Mouse (Mus musculus) forebrain, embryonic 15.5 days (tissue): Measurements from ENCODE around the gene Nat9. TPM values are rescaled to one million over a fixed set of nuclear protein-coding genes. Genes with fewer than 3 reads are reported as not detected.

ENCODE experiments used
- ATAC-seq: fragments of 200-750 bp; cut with Nextera tagmentation; replicated peaks from 2 replicates; pipeline ENCODE4 v1.8.0; 2017; ENCODE audit warnings: mild to moderate bottlenecking, moderate TSS enrichment, moderate library complexity
- H3K27ac ChIP-seq: fragments of 300-500 bp; sonication (generic); replicated peaks from 2 replicates; pipeline ENCODE4 v1.5.1; 2015; ENCODE audit warnings: mild to moderate bottlenecking, inconsistent platforms
- H3K27me3 ChIP-seq: fragments of 300-500 bp; sonication (generic); 2 replicates; pipeline ENCODE4 v1.6.1; 2015; ENCODE audit warnings: inconsistent platforms
- H3K36me3 ChIP-seq: fragments of 300-500 bp; sonication (generic); 2 replicates; pipeline ENCODE4 v1.6.1; 2015; ENCODE audit warnings: mild to moderate bottlenecking, inconsistent platforms
- H3K4me1 ChIP-seq: fragments of 300-500 bp; sonication (generic); 2 replicates; pipeline ENCODE4 v1.6.1; 2015; ENCODE audit warnings: inconsistent platforms
- H3K4me2 ChIP-seq: fragments of 300-500 bp; sonication (generic); replicated peaks from 2 replicates; pipeline ENCODE4 v1.6.1; 2015; ENCODE audit warnings: mild to moderate bottlenecking, inconsistent platforms
- H3K4me3 ChIP-seq: fragments of 300-500 bp; sonication (generic); 2 replicates; pipeline ENCODE4 v1.5.1; 2015; ENCODE audit warnings: mild to moderate bottlenecking, inconsistent platforms
- H3K9ac ChIP-seq: fragments of 300-500 bp; sonication (generic); replicated peaks from 2 replicates; pipeline ENCODE4 v1.6.1; 2015; ENCODE audit warnings: mild to moderate bottlenecking, inconsistent platforms
- H3K9me3 ChIP-seq: fragments of 300-500 bp; sonication (generic); 2 replicates; pipeline ENCODE4 v1.6.1; 2016; ENCODE audit warnings: inconsistent platforms
- WGBS: fragments of 180-500 bp; shearing (Covaris S2); methylation state at CpG from one replicate; pipeline ENCODE4 v1.1.7; 2015; ENCODE audit warnings: mixed read lengths; 5-methylcytosine and 5-hydroxymethylcytosine counted together
- polyA plus RNA-seq: library from polyadenylated mRNA; unstranded; fragments of >200 nt; fragmentation: Nextera tagmentation; extraction: Ambion mirVana; gene quantifications from 2 replicates; pipeline ENCODE4 v1.2.1, GENCODE M21; 2015

Gene Nat9
- polyA plus RNA-seq, 1 experiment from 2014 or later: 19.0 TPM

DNA sequence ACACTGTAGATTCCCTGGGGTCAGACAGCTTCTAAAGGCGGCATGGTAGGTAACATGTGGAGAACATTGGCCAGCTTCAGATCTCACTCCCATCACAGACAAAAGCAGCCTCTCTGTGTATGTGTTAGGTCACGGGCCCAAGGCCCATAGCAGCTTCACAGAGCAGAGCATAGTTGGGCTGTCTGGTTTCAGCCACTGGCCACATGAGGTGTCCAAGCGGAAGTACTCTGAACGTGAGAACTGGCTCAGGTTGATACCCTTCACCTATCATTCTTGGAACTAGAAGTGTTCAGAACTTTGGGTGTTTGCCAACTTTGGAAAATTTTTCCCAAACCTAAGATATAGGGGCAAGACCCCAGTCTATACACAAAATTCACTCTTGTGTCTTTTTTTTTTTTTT is 18.2 kb downstream of the Nat9 start:
- H3K9ac ChIP-seq: no peak overlapping the region
- no peak overlapping the region for H3K4me2 ChIP-seq
- H3K9me3 ChIP-seq: no peaks in the 10 kb centered on the region
- no peak for ATAC-seq
- H3K27ac ChIP-seq: no peak overlapping the region
- H3K4me3 ChIP-seq: no peak overlapping the region
- 89% methylated on average over 4 of the region's 4 CpGs for WGBS
- peaks cover 18% of the 10 kb centered on the region; the same call in 1 of the 2 replicates for H3K27me3 ChIP-seq
- H3K36me3 ChIP-seq: no peaks in the 10 kb centered on the region
- H3K4me1 ChIP-seq: peaks cover 36% of the 10 kb centered on the region

DNA sequence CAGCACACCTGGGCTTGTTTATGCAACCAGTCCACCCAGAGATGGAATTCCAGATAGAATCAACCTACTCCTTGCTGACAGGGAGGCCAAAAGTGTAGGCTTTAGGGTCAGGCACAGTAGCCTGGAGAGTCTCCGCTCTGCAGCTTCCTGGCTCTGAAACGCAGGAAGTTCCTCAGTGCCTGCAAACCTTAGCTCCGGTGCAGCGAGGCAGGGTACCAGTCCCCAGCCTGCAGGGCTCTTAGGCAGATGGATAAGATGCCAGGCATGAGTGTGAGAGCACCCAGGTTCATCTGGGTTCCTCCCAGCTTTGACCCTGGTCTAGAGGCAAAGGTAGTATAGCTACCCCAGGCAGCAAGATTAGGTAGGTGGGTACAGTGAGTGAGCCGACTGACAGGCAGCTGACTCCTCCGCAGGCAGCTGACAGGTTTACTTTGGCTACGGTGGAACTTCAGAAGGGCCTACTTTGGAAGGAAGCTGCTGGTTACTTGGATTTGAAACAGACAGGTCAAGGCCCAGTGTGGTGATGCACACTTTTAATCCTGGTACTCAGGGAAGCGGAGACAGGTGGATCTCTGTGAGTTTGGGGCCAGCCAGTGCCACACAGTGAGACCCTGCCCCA is 19.9 kb downstream of the Nat9 start:
- no peak overlapping the region for H3K27ac ChIP-seq
- H3K4me1 ChIP-seq: peaks cover 41% of the 10 kb centered on the region
- H3K9me3 ChIP-seq: no peaks in the 10 kb centered on the region
- H3K27me3 ChIP-seq: peaks cover 26% of the 10 kb centered on the region; the same call in 1 of the 2 replicates
- no peak for ATAC-seq
- H3K9ac ChIP-seq: no peak overlapping the region
- H3K36me3 ChIP-seq: no peaks in the 10 kb centered on the region
- no peak overlapping the region for H3K4me2 ChIP-seq
- H3K4me3 ChIP-seq: no peak overlapping the region
- 91% methylated on average over 8 of the region's 8 CpGs for WGBS

DNA sequence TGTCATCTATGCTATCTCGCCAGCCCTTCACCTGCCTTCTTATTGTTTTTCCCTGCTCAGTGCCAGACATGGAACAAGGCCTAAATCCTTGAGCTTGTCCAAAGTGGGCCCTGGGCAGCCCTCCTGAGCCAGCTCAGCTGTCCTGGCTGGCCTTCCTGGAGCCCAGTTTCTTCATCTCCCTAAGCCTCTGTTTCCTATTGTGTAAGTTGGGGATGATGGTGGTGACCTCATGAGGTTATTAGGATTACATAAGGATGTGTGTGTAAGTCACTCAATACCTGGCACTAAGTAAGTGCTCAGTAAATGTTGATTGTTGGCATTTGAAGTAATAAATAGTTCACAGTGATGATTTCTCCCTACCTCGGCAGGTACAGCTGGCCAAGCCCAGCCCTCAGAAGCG is 20.9 kb downstream of the Nat9 start:
- no peak overlapping the region for H3K4me2 ChIP-seq
- ATAC-seq: no peak
- H3K4me3 ChIP-seq: no peak overlapping the region
- H3K9me3 ChIP-seq: no peaks in the 10 kb centered on the region
- H3K27ac ChIP-seq: no peak overlapping the region
- H3K4me1 ChIP-seq: peaks cover 38% of the 10 kb centered on the region
- WGBS: 90% methylated on average over 3 of the region's 3 CpGs
- H3K9ac ChIP-seq: no peak overlapping the region
- peaks cover 34% of the 10 kb centered on the region; the same call in 1 of the 2 replicates for H3K27me3 ChIP-seq
- H3K36me3 ChIP-seq: no peaks in the 10 kb centered on the region

DNA sequence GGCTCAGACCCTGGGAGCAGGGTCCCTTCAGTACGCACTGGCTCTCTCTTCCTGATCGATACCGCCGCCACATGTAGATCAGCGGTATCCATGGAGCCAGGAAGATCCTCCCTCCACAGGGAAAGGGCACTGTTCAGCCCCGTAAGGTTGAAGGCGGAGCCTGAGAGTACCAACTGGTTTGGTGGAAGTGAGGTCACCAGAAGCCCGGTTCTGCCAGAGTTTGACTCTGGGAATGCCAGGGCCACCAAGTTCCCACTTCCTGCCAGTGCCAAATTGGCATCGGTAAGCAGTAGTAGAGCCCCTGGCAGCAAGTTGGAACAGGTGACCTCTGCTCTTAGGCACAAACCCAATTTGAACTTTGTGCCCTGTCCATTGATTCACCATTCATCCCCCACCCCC is 22.7 kb downstream of the Nat9 start:
- H3K27ac ChIP-seq: no peak overlapping the region
- H3K36me3 ChIP-seq: no peaks in the 10 kb centered on the region
- peaks cover 41% of the 10 kb centered on the region; the same call in 1 of the 2 replicates for H3K27me3 ChIP-seq
- H3K9ac ChIP-seq: 0 out of 2 replicates have a peak overlapping the region, but pooled peaks have one; percentile 49
- H3K9me3 ChIP-seq: no peaks in the 10 kb centered on the region
- 2% methylated on average over 9 of the region's 9 CpGs for WGBS
- peaks cover 37% of the 10 kb centered on the region for H3K4me1 ChIP-seq
- H3K4me2 ChIP-seq: peak overlapping the region; percentile 81
- no peak for ATAC-seq
- H3K4me3 ChIP-seq: peak overlapping the region; percentile 58

DNA sequence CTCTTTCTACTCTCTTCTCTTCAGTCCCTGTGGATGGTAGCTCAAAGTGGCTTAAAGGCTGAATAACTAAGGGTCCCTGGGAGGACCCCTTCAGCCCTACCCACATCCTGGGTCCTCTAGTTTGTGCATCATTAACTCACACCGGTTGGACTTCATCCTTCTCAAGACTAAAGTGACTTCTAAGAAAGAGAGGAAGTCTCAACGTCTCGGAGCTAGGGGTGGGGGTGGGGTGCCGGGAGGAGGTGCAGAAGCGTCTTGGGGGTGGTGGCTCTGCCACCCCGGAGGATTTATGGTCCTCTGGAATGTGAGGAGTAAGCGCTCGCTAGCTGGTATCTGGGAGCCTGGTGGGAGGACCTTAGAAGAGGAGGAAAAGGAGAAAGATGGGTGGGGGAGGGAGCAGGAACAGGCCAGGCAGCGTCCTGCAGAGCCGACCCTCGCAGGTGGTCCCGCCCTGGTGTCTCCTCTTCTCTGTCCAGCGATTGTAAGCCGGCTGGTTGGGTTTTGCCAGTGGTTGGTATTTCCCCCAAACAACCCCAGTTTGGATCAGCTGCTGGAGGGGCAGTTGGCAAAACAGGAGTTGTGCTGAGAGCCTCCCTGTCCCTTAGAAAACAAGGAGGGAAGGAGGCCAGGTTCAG is 23.2 kb downstream of the Nat9 start:
- Histone ChIP-seq H3K27me3 (peaks cover 41% of the 10 kb centered on the region; the same call in 1 of the 2 replicates), H3K27ac (no peak overlapping the region), H3K4me2 (peak overlapping the region; percentile 81), H3K9ac (peak overlapping the region; percentile 49), H3K9me3 (no peaks in the 10 kb centered on the region), H3K4me1 (peaks cover 37% of the 10 kb centered on the region), H3K36me3 (no peaks in the 10 kb centered on the region), H3K4me3 (peak overlapping the region; percentile 58)
- ATAC-seq: no peak
- under 1% methylated on average over 14 of the region's 14 CpGs for WGBS

DNA sequence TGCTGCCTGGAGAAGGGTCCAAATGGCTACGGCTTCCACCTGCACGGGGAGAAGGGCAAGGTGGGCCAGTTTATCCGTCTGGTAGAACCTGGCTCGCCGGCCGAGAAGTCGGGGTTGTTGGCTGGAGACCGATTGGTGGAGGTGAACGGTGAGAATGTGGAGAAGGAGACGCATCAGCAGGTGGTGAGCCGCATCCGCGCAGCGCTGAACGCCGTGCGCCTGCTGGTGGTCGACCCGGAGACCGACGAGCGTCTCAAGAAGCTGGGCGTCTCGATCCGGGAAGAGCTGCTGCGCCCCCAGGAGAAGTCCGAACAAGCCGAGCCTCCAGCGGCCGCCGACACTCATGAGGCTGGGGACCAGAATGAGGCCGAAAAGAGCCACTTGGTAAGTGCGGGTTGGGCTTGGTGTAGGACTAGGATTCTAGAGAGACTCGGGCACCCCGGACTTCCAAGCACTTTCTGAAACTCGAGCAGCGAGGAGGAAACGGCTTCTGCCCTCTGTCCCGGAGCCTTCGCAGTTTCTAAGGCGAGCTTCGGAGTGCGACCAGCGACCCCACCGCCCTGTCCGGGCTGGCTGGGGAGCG is 24.0 kb downstream of the Nat9 start:
- no peaks in the 10 kb centered on the region for H3K36me3 ChIP-seq
- peaks cover 41% of the 10 kb centered on the region; the same call in 1 of the 2 replicates for H3K27me3 ChIP-seq
- peak overlapping the region; percentile 58 for H3K4me3 ChIP-seq
- ATAC-seq: peak; percentile 46; the same call in 1 of the 2 replicates
- H3K9ac ChIP-seq: peak overlapping the region; percentile 49
- H3K4me2 ChIP-seq: peak overlapping the region; percentile 81
- H3K27ac ChIP-seq: 0 out of 2 replicates have a peak overlapping the region, but pooled peaks have one; percentile 39
- no peaks in the 10 kb centered on the region for H3K9me3 ChIP-seq
- H3K4me1 ChIP-seq: peaks cover 37% of the 10 kb centered on the region
- WGBS: under 1% methylated on average over 47 of the region's 47 CpGs

DNA sequence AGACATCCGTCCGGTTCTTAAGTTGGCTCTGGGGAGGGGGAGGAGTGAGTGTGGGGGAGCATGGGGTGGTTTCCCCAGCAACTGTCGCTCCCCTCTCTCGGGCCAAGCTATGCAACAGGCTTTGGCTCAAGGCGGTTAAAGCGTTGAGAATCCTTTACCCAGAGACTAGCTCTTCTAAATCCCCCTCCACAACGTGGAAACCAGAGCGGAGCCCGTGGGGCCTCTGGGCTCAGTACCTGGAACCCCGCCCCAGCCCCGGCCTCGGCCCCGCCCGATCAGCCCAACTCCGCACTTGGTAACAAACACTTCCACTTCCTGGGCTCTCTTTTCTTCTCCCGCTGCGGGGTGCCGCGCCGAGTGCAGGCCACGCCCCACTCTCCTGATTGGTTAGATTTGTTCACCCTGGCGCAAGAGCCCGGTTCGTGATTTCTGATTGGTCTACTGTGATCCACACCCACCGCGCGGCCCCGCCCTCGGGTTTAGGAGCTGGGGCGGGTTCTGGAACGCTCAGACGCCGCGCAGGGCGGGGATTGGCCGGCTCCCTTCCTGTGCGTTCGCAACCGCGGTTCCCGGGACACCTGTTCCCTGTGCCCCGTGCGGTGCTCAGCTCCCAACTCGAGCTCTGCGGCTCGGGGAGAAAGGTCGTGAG is 24.7 kb downstream of the Nat9 start, which contains the start of gene Slc9a3r1:
Slc9a3r1 (plus strand) TSS at position 510 of the 649 bp plus-strand sequence.
- Histone ChIP-seq H3K36me3 (no peaks in the 10 kb centered on the region), H3K4me3 (peak within 1 kb of the TSS; percentile 58), H3K27ac (0 out of 2 replicates have a peak within 1 kb of the TSS, but pooled peaks have one; percentile 52), H3K4me2 (peak within 1 kb of the TSS; percentile 81), H3K27me3 (peaks cover 41% of the 10 kb centered on the region; the same call in 1 of the 2 replicates), H3K9ac (peak within 1 kb of the TSS; percentile 49), H3K9me3 (no peaks in the 10 kb centered on the region), H3K4me1 (peaks cover 37% of the 10 kb centered on the region)
- peak; percentile 96 for ATAC-seq
- WGBS: under 1% methylated on average over 47 of the region's 47 CpGs

DNA sequence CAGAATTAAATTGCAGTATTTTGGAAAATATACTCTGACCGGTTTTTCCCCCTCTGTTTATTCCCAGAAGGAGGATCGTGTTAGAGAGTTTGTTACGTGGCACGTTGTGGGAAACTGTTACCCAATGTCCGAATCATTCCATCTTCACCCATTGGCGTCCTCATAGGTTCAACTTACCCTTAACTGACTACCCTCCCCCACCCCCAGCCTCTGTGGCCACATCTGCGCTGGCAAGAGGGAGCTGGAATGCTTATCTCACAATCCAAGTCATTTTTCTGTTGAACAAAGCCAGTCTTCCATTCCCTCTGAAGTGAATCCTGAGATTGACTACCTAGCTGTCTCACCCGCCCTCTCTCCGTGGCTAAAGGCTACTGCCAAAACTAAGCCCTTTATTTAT is 25.5 kb downstream of the Nat9 start:
- no peak for ATAC-seq
- Histone ChIP-seq H3K9ac (no peak overlapping the region), H3K36me3 (no peaks in the 10 kb centered on the region), H3K27ac (no peak overlapping the region), H3K4me2 (peak overlapping the region; percentile 81), H3K27me3 (peaks cover 41% of the 10 kb centered on the region; the same call in 1 of the 2 replicates), H3K4me1 (peaks cover 37% of the 10 kb centered on the region), H3K9me3 (no peaks in the 10 kb centered on the region), H3K4me3 (no peak overlapping the region)
- 31% methylated on average over 9 of the region's 9 CpGs for WGBS

DNA sequence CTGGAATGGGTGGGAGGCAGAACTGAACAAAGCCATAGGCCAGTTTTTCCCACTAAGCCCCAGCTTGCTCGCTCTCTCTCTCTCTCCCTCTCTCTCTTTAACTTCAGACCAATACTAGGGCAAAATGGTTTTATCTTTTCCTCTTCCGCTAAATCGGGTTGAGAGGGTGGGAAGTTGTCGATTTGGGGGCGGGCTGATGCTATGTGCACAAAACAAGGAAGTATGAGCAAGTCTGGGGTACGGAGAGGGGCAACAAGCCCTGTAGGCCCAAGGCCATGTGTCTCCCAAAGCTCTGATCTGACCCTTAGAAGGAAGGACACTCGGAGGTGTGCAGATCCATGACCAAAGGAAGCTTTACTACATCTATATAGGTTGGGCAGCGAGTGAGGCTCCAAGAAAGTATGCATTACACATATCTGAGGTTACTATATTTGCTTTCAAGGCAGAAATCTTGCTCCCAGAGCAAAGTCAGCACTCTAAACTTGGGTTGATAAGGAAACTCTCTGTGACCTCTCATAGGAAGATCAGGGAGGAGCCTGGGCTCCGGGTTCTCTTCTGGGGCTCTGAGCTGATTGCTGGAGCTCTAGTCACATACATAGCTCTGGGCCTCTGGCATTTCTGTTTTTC is 26.0 kb downstream of the Nat9 start:
- Histone ChIP-seq H3K4me1 (peaks cover 37% of the 10 kb centered on the region), H3K27ac (no peak overlapping the region), H3K36me3 (no peaks in the 10 kb centered on the region), H3K9me3 (no peaks in the 10 kb centered on the region), H3K9ac (no peak overlapping the region), H3K4me2 (no peak overlapping the region), H3K27me3 (peaks cover 41% of the 10 kb centered on the region; the same call in 1 of the 2 replicates), H3K4me3 (no peak overlapping the region)
- no peak for ATAC-seq
- 62% methylated on average over 9 of the region's 9 CpGs for WGBS

DNA sequence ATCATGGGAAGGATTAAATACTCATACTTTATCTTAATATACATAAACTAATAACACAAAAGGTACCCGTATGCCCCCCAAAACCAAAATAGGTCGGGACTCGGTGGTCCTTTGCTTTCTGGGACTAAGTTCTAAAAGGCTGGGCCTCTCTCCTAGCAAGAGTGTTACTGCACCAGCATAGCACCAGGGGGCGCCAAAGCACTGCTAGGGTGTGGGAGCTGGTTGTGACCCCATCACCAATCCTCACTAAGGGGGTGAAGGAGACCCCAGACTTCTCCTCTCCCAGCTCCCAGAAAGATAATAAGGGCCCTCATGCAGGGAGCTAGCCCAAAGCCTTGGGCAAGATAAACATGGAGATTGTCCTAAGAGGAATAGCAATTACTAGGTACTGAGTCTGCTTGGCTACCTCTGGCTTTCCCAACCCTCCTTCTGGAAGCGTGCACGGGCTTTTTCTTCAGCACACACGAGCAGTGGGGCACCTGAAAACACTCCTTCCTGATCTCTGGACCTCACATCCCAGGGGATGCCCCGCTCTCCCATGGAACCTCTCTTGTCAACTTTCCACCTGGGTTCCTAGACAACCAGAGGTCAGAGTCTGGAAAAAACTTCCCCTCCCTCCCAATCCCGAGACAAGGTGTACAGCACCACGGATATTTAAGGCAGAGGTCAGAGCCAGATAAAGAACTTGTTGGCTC is 26.6 kb downstream of the Nat9 start:
- WGBS: 27% methylated on average over 10 of the region's 10 CpGs
- Histone ChIP-seq H3K9me3 (no peaks in the 10 kb centered on the region), H3K4me1 (peaks cover 37% of the 10 kb centered on the region), H3K4me3 (no peak overlapping the region), H3K27me3 (peaks cover 41% of the 10 kb centered on the region; the same call in 1 of the 2 replicates), H3K27ac (no peak overlapping the region), H3K4me2 (no peak overlapping the region), H3K36me3 (no peaks in the 10 kb centered on the region), H3K9ac (no peak overlapping the region)
- ATAC-seq: no peak
